Mouse (Mus musculus) kidney, embryonic 16.5 days (tissue): ENCODE data around the gene Lrp3. TPM values are rescaled to one million over a fixed set of nuclear protein-coding genes. Genes with fewer than 3 reads are reported as not detected.

Experiments used
- ATAC-seq: fragments of 200-750 bp; cut with Nextera tagmentation; 2 replicates; pipeline ENCODE4 v1.8.0; 2017; ENCODE audit warnings: moderate TSS enrichment; ENCODE audit not compliant: low FRiP score, low TSS enrichment
- H3K27ac ChIP-seq: fragments of 300-500 bp; sonication (generic); 2 replicates; pipeline ENCODE4 v1.5.1; 2014; ENCODE audit warnings: low read length
- H3K27me3 ChIP-seq: fragments of 300-500 bp; sonication (generic); 2 replicates; pipeline ENCODE4 v1.6.1; 2014; ENCODE audit warnings: low read length, control low read depth, mixed read lengths; ENCODE audit not compliant: insufficient read depth
- H3K36me3 ChIP-seq: fragments of 300-500 bp; sonication (generic); 2 replicates; pipeline ENCODE4 v1.6.1; 2014; ENCODE audit warnings: low read length, control low read depth, mixed read lengths; ENCODE audit not compliant: insufficient read depth
- H3K4me1 ChIP-seq: fragments of 300-500 bp; sonication (generic); 2 replicates; pipeline ENCODE4 v1.6.1; 2014; ENCODE audit warnings: low read length, control low read depth, mixed read lengths; ENCODE audit not compliant: insufficient read depth
- H3K4me2 ChIP-seq: fragments of 300-500 bp; sonication (generic); replicated peaks from 2 replicates; pipeline ENCODE4 v1.6.1; 2014; ENCODE audit warnings: low read depth, low read length
- H3K4me3 ChIP-seq: fragments of 300-500 bp; sonication (generic); 2 replicates; pipeline ENCODE4 v1.5.1; 2014; ENCODE audit warnings: mild to moderate bottlenecking, low read length
- H3K9ac ChIP-seq: fragments of 300-500 bp; sonication (generic); replicated peaks from 2 replicates; pipeline ENCODE4 v1.6.1; 2014; ENCODE audit warnings: low read length
- H3K9me3 ChIP-seq: fragments of 300-500 bp; sonication (generic); 2 replicates; pipeline ENCODE4 v1.6.1; 2016; ENCODE audit warnings: low read length, control low read depth
- WGBS: fragments of 180-500 bp; shearing (Covaris S2); extraction: QIAGEN DNeasy Blood & Tissue Kit; methylation state at CpG from one replicate; pipeline ENCODE4 v1.1.7; 2014; 5-methylcytosine and 5-hydroxymethylcytosine counted together
- polyA plus RNA-seq: library from polyadenylated mRNA; unstranded; fragments of >200 nt; fragmentation: Nextera tagmentation; extraction: Ambion mirVana; gene quantifications from 2 replicates; pipeline ENCODE4 v1.2.1, GENCODE M21; 2015

Lrp3 gene
- polyA plus RNA-seq, 1 experiment from 2014 or later = 6.6 TPM

- no peak for ATAC-seq
- Histone ChIP-seq H3K36me3 (no peaks in the 10 kb centered on the region), H3K4me2 (peak overlapping the region; percentile 66), H3K9me3 (peaks cover 4% of the 10 kb centered on the region; the same call in 1 of the 2 replicates), H3K27ac (peak overlapping the region; percentile 93), H3K4me1 (peaks cover 12% of the 10 kb centered on the region), H3K9ac (peak overlapping the region; percentile 78), H3K4me3 (peak overlapping the region; percentile 72), H3K27me3 (no peaks in the 10 kb centered on the region)
- 46% methylated on average over 12 of the region's 12 CpGs for WGBS
Measured at GRCm38 (mm10) chr7:35233861-35234260, 18.6 kb upstream of the Lrp3 start.

GRCm38 (mm10) chr7:35232796-35233455 is 17.6 kb upstream of the Lrp3 start:
- Histone ChIP-seq H3K27me3 (no peaks in the 10 kb centered on the region), H3K36me3 (no peaks in the 10 kb centered on the region), H3K4me1 (peaks cover 12% of the 10 kb centered on the region), H3K9ac (no peak overlapping the region), H3K9me3 (peaks cover 4% of the 10 kb centered on the region; the same call in 1 of the 2 replicates), H3K27ac (no peak overlapping the region), H3K4me3 (0 out of 2 replicates have a peak overlapping the region, but pooled peaks have one; percentile 1), H3K4me2 (peak overlapping the region; percentile 13; the same call in 1 of the 2 replicates)
- no peak for ATAC-seq
- 29% methylated on average over 13 of the region's 13 CpGs for WGBS

- no peak overlapping the region for H3K4me3 ChIP-seq
- WGBS = 70% methylated on average over 3 of the region's 3 CpGs
- peaks cover 4% of the 10 kb centered on the region; the same call in 1 of the 2 replicates for H3K9me3 ChIP-seq
- H3K4me2 ChIP-seq = no peak overlapping the region
- peaks cover 7% of the 10 kb centered on the region for H3K4me1 ChIP-seq
- no peak overlapping the region for H3K27ac ChIP-seq
- no peaks in the 10 kb centered on the region for H3K36me3 ChIP-seq
- no peaks in the 10 kb centered on the region for H3K27me3 ChIP-seq
- ATAC-seq = no peak
- H3K9ac ChIP-seq = no peak overlapping the region
Measured at GRCm38 (mm10) chr7:35230333-35230732, 15.0 kb upstream of the Lrp3 start.

GRCm38 (mm10) chr7:35220694-35221365 is 5.5 kb upstream of the Lrp3 start:
- Histone ChIP-seq H3K27me3 (peaks cover 3% of the 10 kb centered on the region; the same call in 1 of the 2 replicates), H3K27ac (no peak overlapping the region), H3K4me3 (no peak overlapping the region), H3K9ac (no peak overlapping the region), H3K4me1 (no peaks in the 10 kb centered on the region), H3K36me3 (no peaks in the 10 kb centered on the region), H3K4me2 (no peak overlapping the region), H3K9me3 (no peaks in the 10 kb centered on the region)
- WGBS = 74% methylated on average over 9 of the region's 9 CpGs
- ATAC-seq = no peak

- Histone ChIP-seq H3K4me3 (peak overlapping the region; percentile 71), H3K27ac (no peak overlapping the region), H3K4me2 (peak overlapping the region; percentile 93), H3K4me1 (peaks cover 11% of the 10 kb centered on the region), H3K36me3 (peaks cover 4% of the 10 kb centered on the region; the same call in 1 of the 2 replicates), H3K9ac (peak overlapping the region; percentile 82; the same call in 1 of the 2 replicates), H3K9me3 (no peaks in the 10 kb centered on the region), H3K27me3 (peaks cover 6% of the 10 kb centered on the region; the same call in 1 of the 2 replicates)
- 46% methylated on average over 5 of the region's 5 CpGs for WGBS
- no peak for ATAC-seq
Measured at GRCm38 (mm10) chr7:35215731-35216130, 433 bp upstream of the Lrp3 start.

- ATAC-seq = peak; percentile 67
- under 1% methylated on average over 62 of the region's 79 CpGs for WGBS
- peak overlapping the region; percentile 65; the same call in 1 of the 2 replicates for H3K27ac ChIP-seq
Measured at GRCm38 (mm10) chr7:35214442-35215222, 666 bp downstream of the Lrp3 start.

GRCm38 (mm10) chr7:35211791-35212190 is 3.5 kb downstream of the Lrp3 start:
- no peak overlapping the region for H3K27ac ChIP-seq
- WGBS = 92% methylated on average over 4 of the region's 4 CpGs
- no peak overlapping the region for H3K4me3 ChIP-seq

More at GRCm38 (mm10) chr7:35214442-35215222, 666 bp downstream of the Lrp3 start:
- peak overlapping the region; percentile 93 for H3K4me2 ChIP-seq
- peaks cover 6% of the 10 kb centered on the region; the same call in 1 of the 2 replicates for H3K36me3 ChIP-seq
- peaks cover 6% of the 10 kb centered on the region; the same call in 1 of the 2 replicates for H3K27me3 ChIP-seq
- H3K9ac ChIP-seq = peak overlapping the region; percentile 82
- H3K4me3 ChIP-seq = peak overlapping the region; percentile 71
- peaks cover 11% of the 10 kb centered on the region for H3K4me1 ChIP-seq
- H3K9me3 ChIP-seq = no peaks in the 10 kb centered on the region

GRCm38 (mm10) chr7:35199755-35200154 is 15.5 kb downstream of the Lrp3 start:
- Histone ChIP-seq H3K27me3 (no peaks in the 10 kb centered on the region), H3K27ac (no peak overlapping the region), H3K4me3 (no peak overlapping the region), H3K36me3 (peaks cover 34% of the 10 kb centered on the region), H3K9ac (no peak overlapping the region), H3K9me3 (no peaks in the 10 kb centered on the region), H3K4me2 (no peak overlapping the region), H3K4me1 (no peaks in the 10 kb centered on the region)
- no peak for ATAC-seq

More at GRCm38 (mm10) chr7:35211791-35212190, 3.5 kb downstream of the Lrp3 start:
- Histone ChIP-seq H3K36me3 (peaks cover 6% of the 10 kb centered on the region; the same call in 1 of the 2 replicates), H3K4me2 (no peak overlapping the region), H3K27me3 (peaks cover 6% of the 10 kb centered on the region; the same call in 1 of the 2 replicates), H3K4me1 (peaks cover 11% of the 10 kb centered on the region), H3K9ac (no peak overlapping the region), H3K9me3 (no peaks in the 10 kb centered on the region)
- no peak for ATAC-seq

- peaks cover 33% of the 10 kb centered on the region for H3K36me3 ChIP-seq
- no peak overlapping the region for H3K4me3 ChIP-seq
- ATAC-seq = no peak
- 85% methylated on average over 12 of the region's 12 CpGs for WGBS
- no peaks in the 10 kb centered on the region for H3K27me3 ChIP-seq
- H3K27ac ChIP-seq = no peak overlapping the region
- H3K9ac ChIP-seq = no peak overlapping the region
- no peaks in the 10 kb centered on the region for H3K9me3 ChIP-seq
- no peaks in the 10 kb centered on the region for H3K4me1 ChIP-seq
- no peak overlapping the region for H3K4me2 ChIP-seq
Measured at GRCm38 (mm10) chr7:35198981-35199754, 16.1 kb downstream of the Lrp3 start.
